Mouse (Mus musculus) spleen, adult 18-20 months (tissue): Measurements from ENCODE around the gene Lrrc45.
A peak's percentile ranks its signal among the peaks of the same experiment; 100 is the strongest.
"Not testable (repeated sequence)": the region's sequence is repeated elsewhere in the genome, so short reads cannot be mapped to it uniquely, and the experiment has no call there.

Experiments
- DNase-seq, 2 experiments: peaks; one replicate each; pipeline ENCODE4 v3.0.0; 2022; ENCODE audit warnings: mixed read lengths in 2 of 2

Gene Lrrc45

DNA sequence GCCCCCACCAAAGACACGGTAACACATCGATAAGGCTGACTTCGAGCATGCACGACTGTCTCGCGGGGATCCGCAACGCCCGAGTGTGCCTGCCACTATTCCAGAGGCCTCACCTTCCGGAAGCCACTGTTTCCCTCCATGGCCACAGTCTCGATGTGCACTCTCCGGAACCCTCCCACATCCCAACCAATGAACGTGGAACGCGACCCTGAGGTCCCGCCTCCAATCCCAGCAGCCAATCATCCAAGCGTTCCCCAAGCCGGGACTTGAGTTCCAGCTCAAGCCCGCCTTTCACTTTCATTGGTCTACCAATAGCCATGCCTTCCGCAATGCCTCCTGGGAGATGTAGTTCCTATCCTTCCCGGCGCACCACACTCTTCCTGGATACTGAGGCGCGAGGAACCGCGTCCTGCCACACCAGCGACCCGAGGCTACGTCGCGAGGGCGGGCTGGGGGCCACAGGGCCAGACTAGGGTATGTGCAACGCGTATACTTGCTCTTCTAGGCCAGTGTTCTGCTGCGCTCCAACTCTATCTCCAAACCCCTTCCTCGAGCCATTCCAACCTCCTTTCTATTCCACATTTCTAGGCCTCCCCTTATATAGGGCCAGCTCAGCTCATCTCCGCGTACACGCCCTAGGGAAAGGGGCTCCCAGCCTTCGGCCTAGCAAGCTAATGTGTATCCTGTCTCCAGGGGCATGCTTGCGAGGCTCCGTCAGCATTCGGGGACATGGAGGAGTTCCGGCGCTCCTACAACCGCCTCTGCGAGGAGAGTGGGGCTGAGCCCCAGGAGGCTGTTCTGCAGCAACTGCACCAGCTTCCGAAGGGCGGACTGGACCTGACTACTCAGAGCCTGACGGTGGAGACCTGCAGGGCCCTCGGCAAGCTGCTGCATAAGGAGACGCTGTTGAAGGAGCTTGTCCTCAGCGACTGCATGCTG, at the start of gene Lrrc45, which contains the start of gene Cenpx:
Gene Lrrc45 (plus strand): TSS at position 346 of the 939 bp plus-strand sequence.
Gene Cenpx (minus strand): TSS at position 159 of the 939 bp plus-strand sequence.
- DNase-seq: peak; percentile 87 to 91

DNA sequence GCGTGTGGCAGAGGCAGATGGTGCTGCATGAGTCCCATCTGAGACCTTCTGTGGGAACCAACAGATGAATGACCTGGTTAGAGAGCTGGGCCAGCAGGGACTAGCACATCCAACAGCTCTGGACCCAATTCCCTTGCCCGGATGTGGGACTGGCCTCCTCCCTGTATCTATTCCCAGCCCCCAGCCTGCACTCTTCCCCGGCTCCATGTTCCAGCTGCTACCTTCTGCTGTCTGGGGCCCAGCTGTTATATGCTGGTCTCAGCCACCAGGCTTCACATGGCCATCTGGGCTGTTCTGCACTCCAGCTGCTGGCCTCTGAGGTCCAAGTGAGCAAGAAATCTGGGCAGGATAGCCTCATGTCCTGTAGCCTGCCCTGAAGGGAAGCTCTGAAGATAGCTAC, 48.3 kb upstream of the Lrrc45 start:
- no peak for DNase-seq

DNA sequence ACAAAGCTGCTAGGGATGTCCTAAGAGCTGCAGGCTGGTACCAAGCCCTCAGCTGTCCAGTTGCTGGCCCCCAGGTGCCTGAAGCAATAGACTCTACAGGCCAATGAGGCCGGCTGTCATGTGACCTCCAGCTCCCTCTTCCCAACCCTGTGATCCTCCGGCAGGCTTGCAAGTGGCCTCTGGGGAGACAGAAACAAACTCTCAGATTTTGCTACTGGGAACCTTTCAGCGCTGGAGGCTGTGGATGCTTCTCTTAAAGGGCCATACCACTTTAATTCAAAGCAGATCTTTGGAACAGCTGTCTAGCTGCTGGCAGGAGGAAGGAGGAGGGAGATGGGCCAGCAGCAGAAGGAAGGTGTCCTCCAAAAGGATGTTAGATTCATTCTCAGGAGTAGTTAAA, 47.1 kb upstream of the Lrrc45 start:
- DNase-seq: no peak

DNA sequence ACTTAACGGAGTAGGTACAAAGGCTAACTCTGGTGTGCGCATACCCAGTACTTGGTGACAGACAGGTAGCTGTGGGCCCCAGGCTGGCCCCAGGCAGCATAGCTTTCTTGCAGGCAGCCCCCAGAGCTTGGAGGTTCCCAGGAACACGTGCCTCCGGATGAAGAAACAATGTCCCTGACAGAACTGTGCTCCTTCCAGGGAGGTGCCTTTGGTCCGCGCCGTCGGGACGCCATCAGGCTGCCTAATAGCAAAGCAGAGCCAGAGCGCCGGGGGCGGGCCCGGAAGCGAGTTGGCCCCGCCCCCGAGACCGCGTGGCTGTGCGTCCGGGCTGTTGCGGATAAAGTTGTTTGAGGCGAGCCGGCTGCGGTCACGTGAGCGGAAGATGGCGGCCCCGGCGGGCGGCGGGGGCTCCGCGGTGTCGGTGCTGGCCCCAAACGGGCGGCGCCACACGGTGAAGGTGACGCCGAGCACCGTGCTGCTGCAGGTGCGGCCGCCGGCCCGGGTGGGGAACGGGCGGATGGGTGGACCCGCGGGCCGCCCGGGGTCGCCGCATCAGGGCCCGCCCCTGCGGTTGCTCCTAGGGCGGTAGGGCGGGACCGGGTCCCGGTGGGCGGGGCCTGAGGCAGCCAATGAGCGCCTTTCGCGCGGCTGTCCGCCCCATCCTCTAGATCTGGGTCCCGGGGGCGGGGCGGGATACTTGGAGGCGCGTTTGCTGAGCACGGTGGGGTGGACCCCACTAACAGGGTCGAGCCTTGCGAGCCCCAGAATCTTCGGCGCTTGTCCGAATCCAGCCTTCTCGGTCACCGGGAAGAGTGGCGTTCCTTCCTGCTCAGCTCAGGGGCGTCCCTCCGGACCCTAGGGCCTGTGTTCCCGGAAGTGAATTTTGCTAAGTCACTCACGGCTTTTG, 40.8 kb upstream of the Lrrc45 start, which contains the start of gene Aspscr1:
Gene Aspscr1 (plus strand): TSS at position 287 of the 907 bp plus-strand sequence.
- peak; percentile 91 to 97 for DNase-seq

DNA sequence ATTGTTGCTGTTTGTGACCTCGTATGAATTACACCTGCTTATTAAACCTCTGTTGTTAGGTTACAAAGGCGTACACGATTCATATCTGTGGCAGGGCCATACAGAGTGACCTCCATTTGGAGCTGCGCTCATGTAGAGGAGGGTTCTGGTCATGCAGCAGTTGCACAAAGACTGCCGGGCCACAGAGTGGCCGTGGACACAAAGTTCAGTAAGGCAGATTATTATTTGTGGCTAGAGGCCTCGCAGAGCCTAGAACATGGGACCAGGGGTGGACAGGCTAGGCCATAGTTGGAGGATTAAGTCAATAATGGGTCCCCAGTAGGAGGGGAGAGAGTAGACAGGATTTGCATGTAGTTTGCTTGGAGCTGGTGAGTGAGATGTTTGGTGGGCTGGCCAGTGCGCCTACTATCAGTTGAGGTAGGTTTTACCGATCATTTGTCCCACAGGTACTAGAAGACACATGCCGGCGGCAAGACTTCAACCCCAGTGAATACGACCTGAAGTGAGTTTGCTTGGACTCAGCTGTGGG, 40.1 kb upstream of the Lrrc45 start:
- no peak for DNase-seq

DNA sequence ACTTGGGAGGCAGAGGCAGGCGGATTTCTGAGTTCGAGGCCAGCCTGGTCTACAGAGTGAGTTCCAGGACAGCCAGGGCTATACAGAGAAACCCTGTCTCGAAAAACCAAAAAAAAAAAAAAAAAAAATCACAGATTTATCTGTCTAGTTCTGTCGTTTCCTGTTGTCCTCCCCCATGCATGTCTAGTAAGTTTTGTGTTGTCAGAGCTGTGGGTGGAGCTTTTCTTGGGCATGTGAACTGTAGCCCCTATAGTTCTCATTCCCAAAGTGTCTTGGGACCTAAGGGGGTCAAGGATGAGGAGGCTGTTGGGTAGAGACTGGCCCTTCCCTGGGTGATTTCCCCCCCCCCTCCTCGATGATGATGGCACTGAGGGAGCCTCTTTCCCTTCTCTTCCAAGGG, 37.9 kb upstream of the Lrrc45 start:
- DNase-seq: not testable (repeated sequence)

DNA sequence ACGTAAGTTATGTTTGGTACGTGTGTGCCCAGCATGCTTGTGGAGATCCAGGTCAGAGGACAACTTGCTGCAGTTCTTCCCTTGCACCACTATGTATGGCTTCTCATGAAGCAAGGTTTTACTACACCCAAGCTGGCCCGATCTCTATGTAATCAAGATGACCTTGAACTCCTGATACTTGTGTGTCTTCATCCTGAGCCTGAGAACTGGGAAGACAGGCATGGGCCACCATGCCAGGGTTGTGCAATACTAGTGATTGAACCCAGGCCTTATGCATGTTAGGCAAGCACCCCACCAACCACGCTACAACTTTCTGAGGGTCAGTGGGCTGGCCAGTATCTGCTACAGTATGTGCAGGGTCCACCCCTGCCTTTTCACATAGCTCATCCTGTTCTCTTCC, 36.8 kb upstream of the Lrrc45 start:
- no peak for DNase-seq

DNA sequence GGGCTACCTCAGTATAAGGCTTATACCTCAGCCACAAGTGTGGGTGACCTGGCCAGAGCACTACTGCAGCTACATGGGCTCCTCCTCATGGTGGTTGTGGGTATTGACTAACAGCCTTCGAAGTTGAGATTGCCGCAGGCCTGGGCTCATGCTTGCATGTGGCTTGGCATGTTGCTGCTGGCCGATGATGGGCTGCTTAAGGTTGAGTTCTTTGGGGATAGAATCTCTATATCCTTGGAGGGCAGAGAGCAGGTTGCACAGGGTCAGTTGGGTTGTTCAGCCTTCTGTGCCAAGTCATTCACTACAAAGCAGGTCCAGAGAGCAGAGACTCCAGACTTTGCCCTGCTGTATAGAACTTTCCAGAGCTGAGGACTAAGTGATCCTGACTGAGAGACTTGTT, 33.8 kb upstream of the Lrrc45 start:
- DNase-seq: peak in 1 of 2 experiments; percentile 33

DNA sequence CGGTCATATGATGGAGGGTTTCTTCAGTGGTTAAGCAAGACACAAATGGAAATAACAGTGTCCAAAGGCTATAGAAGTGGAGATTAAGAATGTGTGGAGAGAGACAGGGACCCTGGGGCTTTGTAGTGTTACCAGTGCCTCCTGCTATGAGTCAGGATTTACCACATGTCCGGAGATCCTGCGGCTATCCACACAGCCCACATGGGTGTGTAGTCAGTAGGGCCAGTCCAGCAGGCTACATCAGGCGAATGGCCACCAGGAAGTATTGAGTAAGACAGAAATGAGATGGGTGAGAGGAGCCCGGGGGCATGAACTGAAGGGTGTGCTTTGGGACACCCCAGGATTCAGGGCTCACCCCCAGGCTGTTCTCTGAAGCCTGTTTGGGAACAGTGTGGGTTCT, 31.0 kb upstream of the Lrrc45 start:
- DNase-seq: no peak

DNA sequence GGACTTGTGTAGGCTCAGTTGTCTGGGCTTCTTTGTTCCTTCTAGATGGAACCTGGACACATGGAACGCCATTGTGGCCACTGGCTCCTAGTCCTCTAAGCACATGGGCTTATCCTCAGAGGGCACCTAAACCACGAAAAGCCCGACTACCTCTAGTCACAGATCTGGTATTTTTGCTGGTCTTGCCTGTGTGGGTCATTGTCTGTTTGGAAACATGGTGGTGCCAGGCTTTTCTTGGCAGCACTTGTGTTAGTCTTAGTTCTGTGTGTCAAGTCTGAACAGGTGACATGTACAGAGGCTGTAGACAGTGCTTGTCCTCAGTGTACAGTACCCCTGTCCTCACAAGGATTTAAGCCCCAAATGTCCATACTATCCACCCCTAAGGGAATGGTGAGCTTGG, 30.2 kb upstream of the Lrrc45 start:
- DNase-seq: no peak

DNA sequence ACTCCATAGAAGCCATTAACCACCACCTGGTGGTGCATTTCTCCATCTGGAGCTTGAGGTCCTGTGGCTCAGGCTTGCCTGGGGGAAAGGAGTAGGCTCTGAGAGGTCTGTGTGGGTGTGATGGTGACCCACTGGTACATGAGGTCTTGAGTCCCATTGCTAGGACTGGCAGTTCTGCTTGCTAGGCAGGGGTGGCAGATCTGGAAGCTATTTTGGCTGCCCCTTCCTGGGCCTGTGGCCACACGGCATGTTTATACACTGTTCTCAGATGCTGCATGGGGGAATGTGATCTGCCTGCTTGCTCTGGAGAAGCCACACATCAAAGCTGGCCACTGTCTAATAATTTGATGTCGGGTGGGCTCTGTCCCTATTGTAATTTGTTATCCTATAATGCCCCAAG, 29.6 kb upstream of the Lrrc45 start:
- DNase-seq: no peak

DNA sequence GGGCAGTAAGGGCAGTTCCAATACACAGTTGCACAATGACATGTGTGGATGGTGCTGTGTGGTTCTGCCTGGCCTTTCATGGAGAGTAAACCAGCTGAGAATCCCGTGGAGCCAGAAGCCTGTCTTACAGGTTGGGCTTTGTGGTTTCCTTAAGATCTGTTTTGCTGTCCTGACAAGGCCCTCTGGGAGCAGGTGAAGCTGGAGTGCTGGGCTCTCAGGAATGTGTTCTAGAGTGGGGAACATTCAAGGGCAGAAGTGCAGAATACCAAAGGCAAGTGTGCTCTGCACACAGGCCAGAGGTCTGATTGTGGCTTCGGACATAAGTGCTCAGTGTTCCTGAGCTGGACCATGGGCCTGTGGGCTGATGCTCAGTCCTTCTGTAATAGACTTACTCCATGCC, 29.1 kb upstream of the Lrrc45 start:
- no peak for DNase-seq

DNA sequence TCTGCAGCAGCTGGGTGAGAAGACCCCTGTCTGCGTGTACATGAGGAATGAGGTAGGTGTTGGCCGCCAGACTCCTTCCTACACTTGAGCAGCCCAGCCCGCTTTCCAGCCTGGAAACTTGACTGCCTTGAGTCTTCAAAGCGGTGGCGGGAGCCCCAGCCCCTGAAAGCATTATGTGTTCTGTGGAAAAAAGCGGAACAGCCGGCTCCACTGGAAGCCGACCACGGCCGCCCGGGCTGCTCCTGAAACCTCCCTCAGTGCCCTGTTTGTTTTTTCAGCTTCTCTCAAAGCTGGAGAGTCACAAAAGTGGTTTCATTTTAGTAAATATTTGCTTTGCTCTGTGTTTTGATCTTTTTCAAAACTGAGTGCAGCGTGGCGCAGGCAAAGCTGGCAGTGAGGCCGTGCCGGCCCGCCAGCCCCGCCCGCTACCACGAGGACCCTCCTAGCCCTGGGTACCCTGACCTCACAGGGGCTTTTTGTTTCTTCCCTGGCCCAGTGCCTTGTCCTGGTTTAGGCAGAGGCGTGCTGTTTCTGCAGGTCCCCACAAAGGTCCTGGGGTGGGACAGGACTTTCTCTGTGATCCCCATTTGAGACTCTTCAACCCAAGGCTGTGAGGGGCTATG, 27.0 kb upstream of the Lrrc45 start:
- no peak for DNase-seq

DNA sequence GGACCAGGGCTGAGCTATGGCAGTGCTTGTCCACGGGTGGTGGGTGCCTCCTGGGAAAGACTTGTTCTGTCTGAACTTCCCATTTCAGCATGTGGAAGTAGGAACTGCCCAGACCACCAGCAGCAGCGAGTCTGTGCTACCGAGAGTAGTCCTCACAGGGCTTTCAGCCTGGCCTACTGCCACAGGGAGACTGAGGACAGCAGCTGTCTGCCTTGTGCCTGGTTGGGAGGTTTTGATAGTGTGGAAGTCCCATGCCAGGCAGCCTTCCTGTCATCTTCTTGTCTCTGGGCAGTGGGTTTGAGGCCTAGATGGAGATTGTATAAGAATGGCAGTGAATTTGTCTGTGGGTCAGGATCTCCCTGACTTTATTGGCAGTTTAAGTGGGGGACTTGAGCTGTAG, 24.4 kb upstream of the Lrrc45 start:
- DNase-seq: no peak

DNA sequence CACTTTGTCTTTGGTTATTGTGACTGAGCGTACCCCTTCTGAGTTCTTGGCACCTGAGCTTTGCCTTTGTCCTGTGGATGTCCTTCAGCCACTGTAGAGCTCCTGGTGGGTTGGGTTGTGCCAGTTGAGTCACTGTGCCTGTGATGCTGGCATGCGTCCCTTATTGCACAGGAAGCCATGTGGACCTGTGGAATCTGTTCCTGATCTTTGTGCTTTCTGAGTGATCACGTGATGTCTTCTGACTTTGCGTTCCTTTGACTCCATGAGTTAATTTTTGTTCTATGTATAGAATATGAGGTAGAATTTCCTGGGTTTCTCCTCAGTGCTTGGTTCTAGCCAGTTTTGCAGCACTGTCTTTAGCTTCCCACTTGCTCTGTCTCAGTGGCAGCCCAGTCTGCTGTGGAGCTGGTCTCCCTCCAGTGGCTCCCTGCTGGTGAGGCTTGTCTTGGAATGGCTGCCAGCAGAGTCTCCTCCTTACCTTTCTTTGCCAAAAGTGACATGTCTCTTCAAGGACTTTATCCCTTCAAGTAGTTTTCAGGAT, 21.2 kb upstream of the Lrrc45 start:
- DNase-seq: no peak

DNA sequence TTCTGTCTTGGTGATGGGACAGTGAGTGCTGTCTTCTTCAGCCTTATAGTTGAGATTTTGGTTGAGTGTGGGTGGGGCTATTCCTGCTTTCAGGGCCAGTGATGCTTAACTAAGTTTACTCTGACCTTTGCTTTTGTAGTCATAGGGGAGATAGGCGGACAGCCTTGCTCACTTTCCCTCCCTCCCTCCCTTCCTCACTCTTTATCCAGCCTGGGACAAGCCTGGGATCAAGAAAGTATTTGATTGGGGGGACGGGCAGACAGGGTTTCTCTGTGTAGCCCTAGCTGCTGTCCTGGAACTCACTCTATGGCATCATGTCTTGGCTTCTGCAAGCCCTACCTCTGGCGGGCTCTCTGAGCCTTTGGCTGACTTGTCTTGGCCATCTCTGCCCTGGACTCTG, 20.3 kb upstream of the Lrrc45 start:
- DNase-seq: no peak

DNA sequence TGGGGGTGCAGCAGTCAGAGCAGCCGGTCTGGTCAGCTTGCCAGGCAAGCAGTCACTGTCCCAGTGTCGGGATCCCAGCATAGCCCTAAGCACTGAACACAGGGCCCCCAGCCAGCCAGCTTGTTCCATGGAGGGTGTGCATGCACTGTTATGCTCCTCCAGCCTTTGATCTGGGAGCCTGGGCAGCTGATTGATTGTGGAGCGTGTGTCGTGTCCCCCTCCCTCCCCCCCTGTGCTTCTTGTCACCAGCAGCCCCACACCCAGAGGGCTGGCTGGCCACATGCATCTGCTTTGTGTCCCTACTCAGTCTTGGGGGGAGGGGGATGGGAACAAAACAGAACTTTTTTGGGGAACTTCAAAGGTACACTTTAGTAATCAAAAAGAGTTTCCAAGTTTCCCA, 18.5 kb upstream of the Lrrc45 start:
- DNase-seq: no peak

DNA sequence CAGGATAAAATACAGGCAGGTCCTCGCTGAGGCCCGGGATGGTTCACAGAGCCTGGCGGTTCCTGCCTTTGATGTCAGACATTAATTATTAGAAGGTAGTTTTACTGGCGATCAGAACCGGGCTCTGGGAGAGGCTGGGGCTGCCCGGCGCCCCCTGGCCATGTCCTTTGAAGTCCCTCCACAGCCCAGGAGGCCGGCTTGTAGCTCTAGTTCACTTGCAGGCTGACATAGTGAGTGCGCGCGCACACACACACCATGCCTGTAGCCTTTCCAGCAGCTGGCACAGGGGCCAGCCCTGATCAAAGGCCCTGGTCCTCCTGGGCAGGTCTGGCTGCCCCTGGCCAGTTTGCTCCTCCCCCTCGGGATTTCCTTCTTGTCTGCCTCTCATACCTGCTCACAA, 18.1 kb upstream of the Lrrc45 start:
- DNase-seq: no peak

DNA sequence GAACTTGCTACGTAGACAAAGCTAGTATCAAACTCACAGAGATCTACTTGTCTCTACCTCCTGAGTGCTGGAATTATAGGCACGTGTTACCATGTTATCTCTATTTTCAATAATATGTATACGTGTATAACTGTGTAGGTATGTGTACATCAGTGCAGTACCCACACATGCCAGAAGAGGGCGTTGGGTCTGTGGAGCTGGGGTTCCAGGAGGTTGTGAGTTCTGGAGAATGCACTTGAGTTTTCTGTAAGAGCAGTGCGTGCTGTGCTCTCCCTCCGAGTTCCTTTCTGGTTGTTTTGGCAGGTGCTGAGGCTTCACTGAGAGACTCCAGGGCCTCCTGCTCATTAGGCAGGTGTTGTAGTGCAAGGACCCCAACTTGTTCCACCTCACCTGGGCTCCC, 17.2 kb upstream of the Lrrc45 start:
- DNase-seq: no peak

DNA sequence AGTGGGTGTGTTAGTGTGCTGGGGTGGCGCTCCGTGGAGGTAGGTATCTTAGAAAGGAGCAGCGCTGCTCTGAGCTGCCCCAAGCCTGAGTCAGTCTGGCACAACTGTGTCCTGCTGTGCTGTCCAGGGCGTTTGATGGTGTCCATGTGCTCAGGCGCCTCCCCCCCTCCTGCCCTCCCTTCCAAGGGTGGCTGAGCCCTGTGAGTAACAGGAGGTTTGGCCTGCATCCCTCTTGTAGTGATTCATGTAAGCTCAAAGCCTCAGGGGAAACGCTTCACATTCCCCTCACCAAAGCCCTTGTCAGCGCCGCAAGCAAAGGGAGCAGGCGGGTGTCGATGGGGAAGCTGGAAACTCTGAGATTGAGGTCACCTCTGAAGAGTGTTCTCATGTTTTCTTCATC, 16.0 kb upstream of the Lrrc45 start:
- DNase-seq: no peak

DNA sequence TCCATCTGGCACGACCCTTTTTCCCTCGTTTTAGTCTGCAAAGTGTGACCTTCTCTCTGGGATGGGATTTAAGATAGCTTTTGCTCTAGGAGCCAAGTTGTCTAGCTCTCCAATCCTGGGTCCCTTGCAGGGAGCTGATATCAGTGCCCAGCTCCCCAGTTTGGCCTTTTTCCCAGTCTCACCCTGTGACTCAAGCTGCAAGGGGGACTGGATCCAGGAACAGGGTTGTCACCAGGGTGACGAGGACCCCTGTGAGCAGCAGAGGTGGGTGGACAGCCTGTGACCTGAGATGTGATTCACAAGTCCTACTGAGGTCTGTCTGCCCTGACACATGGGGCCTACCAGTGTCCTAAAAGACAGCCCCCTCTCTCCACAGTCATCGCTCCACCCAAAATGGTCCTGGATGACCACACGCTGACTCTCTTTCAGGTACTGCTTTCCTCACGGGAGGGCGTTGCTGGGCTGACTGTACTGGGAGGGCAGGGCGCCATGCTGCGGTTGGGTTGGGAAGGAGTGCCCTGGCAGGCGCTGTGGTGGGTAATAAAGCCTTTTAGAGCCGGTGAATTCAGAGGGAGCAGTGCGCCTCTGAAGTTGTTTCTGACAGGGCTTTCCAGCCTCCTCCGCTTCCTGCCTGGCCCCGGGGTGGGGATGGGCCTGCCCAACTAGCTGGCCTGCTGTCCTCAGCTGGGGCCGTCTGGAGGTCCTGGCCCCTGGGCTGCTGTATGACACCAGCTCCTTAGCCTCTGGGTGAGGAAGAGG, 9.8 kb upstream of the Lrrc45 start:
- DNase-seq: no peak
